Mouse (Mus musculus): ENCODE measurements around the gene Aox3. TPM values are rescaled to one million over a fixed set of nuclear protein-coding genes. Genes with fewer than 3 reads are reported as not detected.

The Aox3 gene
- polyA plus RNA-seq, 1 experiment from 2014 or later: 0.93 TPM

Other genes with a start within 250 kb of the Aox3 start
- 2.7 and 2.8 TPM in 2 replicates for gene Sgo2a, start 117.2 kb upstream of the Aox3 start, polyA plus RNA-seq (2015; fragmentation: Nextera tagmentation; extraction: Ambion mirVana)
- 28.9 and 29.7 TPM in 2 replicates for gene Kctd18, start 94.2 kb upstream of the Aox3 start, polyA plus RNA-seq (2015; fragmentation: Nextera tagmentation; extraction: Ambion mirVana)
- 0.20 and 0.26 TPM in 2 replicates for gene Aox1, start 83.2 kb upstream of the Aox3 start, polyA plus RNA-seq (2015; fragmentation: Nextera tagmentation; extraction: Ambion mirVana)
- 0.34 and 0.43 TPM in 2 replicates for gene Aox4, start 97.3 kb downstream of the Aox3 start, polyA plus RNA-seq (2015; fragmentation: Nextera tagmentation; extraction: Ambion mirVana)
- not detected in 2 replicates for gene Aox2, start 165.2 kb downstream of the Aox3 start, polyA plus RNA-seq (2015; fragmentation: Nextera tagmentation; extraction: Ambion mirVana)